Mouse (Mus musculus) olfactory bulb, adult 2 months (tissue): ENCODE data around the gene Gm20518.

Experiments used
- CTCF ChIP-seq: fragments of 200-500 bp; IDR thresholded peaks from 2 replicates; pipeline ENCODE4 v1.5.1; 2012; ENCODE audit warnings: low read depth, mild to moderate bottlenecking, low read length, moderate library complexity; ENCODE audit not compliant: insufficient read depth
- POLR2A ChIP-seq: fragments of 200-500 bp; IDR thresholded peaks from 2 replicates; pipeline ENCODE4 v1.6.1; 2012; ENCODE audit warnings: mild to moderate bottlenecking, low read depth, low read length, moderate library complexity; ENCODE audit not compliant: insufficient read depth

GRCm38 (mm10) chr16:17911052-17911595 is 19.7 kb upstream of the Gm20518 start, which contains the start of gene Ess2:
- TF ChIP-seq POLR2A = 0 out of 2 replicates have a peak, but pooled peaks have one; percentile 23
- TF ChIP-seq CTCF = no peak
